Mouse (Mus musculus) heart, embryonic 10.5 days (tissue): ENCODE data around the gene T. TPM values are rescaled to one million over a fixed set of nuclear protein-coding genes. Genes with fewer than 3 reads are reported as not detected.

Experiments
- DNase-seq: peaks from one replicate; pipeline ENCODE4 v3.0.0-alpha.2; 2017; ENCODE audit warnings: low spot score
- H3K27ac ChIP-seq: fragments of 300-500 bp; sonication (generic); 2 replicates; pipeline ENCODE4 v1.5.1; 2016; ENCODE audit warnings: mild to moderate bottlenecking
- H3K27me3 ChIP-seq: fragments of 300-500 bp; sonication (generic); 2 replicates; pipeline ENCODE4 v1.6.1; 2016; ENCODE audit warnings: mild to moderate bottlenecking; ENCODE audit not compliant: poor library complexity, insufficient read depth, severe bottlenecking
- H3K36me3 ChIP-seq: fragments of 300-500 bp; sonication (generic); 2 replicates; pipeline ENCODE4 v1.6.1; 2016; ENCODE audit warnings: mild to moderate bottlenecking, moderate library complexity
- H3K4me1 ChIP-seq: fragments of 300-500 bp; sonication (generic); 2 replicates; pipeline ENCODE4 v1.6.1; 2016; ENCODE audit warnings: mild to moderate bottlenecking
- H3K4me3 ChIP-seq: fragments of 300-500 bp; sonication (generic); 2 replicates; pipeline ENCODE4 v1.5.1; 2016; ENCODE audit warnings: mild to moderate bottlenecking, moderate library complexity
- H3K9me3 ChIP-seq: fragments of 300-500 bp; sonication (generic); 2 replicates; pipeline ENCODE4 v1.6.1; 2016; ENCODE audit warnings: mild to moderate bottlenecking, moderate library complexity
- whole genome bisulfite sequencing: fragments of 180-500 bp; shearing (Covaris S2); methylation state at CpG from one replicate; pipeline ENCODE4 v1.1.7; 2016; 5-methylcytosine and 5-hydroxymethylcytosine counted together
- polyA plus RNA-seq: library from polyadenylated mRNA; unstranded; fragments of >200 nt; fragmentation: Nextera tagmentation; extraction: Ambion mirVana; gene quantifications from 2 replicates; pipeline ENCODE4 v1.2.1, GENCODE M21; 2016

The T gene
- polyA plus RNA-seq, 1 experiment from 2014 or later: 0.29 TPM

DNA sequence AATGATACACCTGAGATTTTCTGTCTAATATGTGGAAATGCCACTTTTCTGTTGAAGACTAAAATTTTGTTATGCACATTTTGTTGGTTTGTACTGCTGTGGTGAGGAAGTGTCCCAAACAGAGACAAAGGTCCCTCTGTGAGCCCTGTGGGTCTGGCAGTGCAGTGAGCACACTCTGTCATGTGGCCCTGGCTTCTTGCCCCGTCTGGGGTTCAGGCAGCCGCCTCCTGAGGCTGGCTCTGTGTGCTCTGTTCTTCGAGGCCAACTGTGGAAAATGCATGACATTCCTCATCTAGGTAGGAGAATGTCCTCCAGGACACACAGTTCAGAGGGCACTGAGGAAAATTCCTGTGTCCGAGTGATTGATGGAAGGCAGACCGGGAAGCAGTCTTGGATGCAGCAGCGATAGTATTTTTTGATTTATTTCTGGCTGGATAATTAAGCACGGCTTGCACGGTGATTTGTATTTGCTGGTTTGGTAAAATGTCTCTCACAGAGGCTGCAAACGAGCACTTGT, 13.5 kb downstream of the T start:
- DNase-seq: no peak
- Histone ChIP-seq H3K9me3 (no peaks in the 10 kb centered on the region), H3K4me3 (no peak overlapping the region), H3K27me3 (no peaks in the 10 kb centered on the region; the same call in 1 of the 2 replicates), H3K36me3 (no peaks in the 10 kb centered on the region), H3K27ac (no peak overlapping the region), H3K4me1 (no peaks in the 10 kb centered on the region)
- WGBS: 39% methylated on average over 9 of the region's 9 CpGs

DNA sequence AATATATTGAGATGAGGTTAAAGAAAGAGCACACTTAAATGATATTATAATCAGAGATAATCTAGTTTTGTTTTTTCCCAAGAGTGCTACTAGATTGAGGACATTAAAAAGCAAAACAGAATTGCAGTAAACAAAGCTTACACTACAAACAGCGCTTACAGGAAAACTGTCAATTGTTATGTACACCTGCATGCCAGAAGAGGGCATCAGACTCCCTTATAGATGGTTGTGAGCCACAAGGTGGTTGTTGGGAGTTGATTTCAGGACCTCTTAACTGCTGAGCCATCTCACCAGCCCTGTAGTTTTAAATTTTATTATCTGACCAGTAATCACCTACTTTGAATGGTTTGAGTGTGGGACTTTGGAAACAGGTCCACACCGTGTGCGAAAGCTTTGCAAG, 14.1 kb downstream of the T start:
- Histone ChIP-seq H3K9me3 (no peaks in the 10 kb centered on the region), H3K4me1 (no peaks in the 10 kb centered on the region), H3K27me3 (no peaks in the 10 kb centered on the region; the same call in 1 of the 2 replicates), H3K27ac (no peak overlapping the region), H3K4me3 (no peak overlapping the region), H3K36me3 (no peaks in the 10 kb centered on the region)
- DNase-seq: no peak
- WGBS: 71% methylated on average over 3 of the region's 3 CpGs

DNA sequence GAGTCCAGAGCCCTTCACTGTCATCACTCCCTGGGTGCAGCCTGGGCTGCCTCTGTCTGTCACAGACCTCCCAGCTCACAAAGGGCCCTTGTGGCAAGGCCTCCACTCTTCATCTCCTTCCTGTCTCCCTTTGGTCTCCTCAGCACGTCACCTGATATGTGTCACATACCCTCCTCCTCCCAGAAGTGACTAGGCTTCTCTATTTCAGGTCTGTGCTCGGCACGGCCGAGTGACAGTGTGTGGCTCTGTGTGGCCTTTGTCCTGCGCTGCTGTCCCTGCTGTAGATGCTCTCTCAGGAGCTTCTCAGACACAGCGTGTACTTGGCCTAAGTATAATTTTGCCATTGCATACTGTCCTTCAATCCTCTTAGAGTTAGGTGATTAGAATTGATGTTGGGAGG, 21.0 kb downstream of the T start:
- DNase-seq: no peak
- H3K27me3 ChIP-seq: peaks cover 8% of the 10 kb centered on the region; the same call in 1 of the 2 replicates
- no peak overlapping the region for H3K4me3 ChIP-seq
- H3K36me3 ChIP-seq: no peaks in the 10 kb centered on the region
- peaks cover 15% of the 10 kb centered on the region; the same call in 1 of the 2 replicates for H3K4me1 ChIP-seq
- H3K9me3 ChIP-seq: no peaks in the 10 kb centered on the region
- 0 out of 2 replicates have a peak overlapping the region, but pooled peaks have one; percentile 16 for H3K27ac ChIP-seq
- 41% methylated on average over 6 of the region's 6 CpGs for WGBS

DNA sequence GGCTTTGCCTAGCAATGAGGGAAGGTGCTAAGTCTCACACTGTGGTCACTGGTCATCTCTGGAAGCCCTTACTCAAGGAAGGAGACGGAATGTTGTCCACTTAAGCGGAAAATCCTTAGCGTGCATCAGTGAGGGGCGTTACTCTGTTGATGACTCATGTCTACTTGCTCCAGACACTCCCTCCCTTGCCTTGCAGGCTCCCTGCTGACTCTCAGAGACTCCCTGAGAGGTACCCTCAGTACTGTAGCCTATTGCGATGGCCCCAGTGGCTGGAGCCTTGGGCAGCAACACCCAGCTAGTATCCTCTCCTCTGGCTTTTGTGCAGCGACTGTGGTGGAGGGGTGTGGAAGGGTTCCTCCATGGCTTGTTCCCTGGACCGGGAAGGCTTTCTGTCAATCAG, 21.4 kb downstream of the T start:
- no peaks in the 10 kb centered on the region for H3K36me3 ChIP-seq
- H3K27me3 ChIP-seq: peaks cover 12% of the 10 kb centered on the region; the same call in 1 of the 2 replicates
- H3K4me3 ChIP-seq: no peak overlapping the region
- 52% methylated on average over 7 of the region's 7 CpGs for WGBS
- H3K9me3 ChIP-seq: no peaks in the 10 kb centered on the region
- 0 out of 2 replicates have a peak overlapping the region, but pooled peaks have one; percentile 16 for H3K27ac ChIP-seq
- peaks cover 15% of the 10 kb centered on the region; the same call in 1 of the 2 replicates for H3K4me1 ChIP-seq
- no peak for DNase-seq

DNA sequence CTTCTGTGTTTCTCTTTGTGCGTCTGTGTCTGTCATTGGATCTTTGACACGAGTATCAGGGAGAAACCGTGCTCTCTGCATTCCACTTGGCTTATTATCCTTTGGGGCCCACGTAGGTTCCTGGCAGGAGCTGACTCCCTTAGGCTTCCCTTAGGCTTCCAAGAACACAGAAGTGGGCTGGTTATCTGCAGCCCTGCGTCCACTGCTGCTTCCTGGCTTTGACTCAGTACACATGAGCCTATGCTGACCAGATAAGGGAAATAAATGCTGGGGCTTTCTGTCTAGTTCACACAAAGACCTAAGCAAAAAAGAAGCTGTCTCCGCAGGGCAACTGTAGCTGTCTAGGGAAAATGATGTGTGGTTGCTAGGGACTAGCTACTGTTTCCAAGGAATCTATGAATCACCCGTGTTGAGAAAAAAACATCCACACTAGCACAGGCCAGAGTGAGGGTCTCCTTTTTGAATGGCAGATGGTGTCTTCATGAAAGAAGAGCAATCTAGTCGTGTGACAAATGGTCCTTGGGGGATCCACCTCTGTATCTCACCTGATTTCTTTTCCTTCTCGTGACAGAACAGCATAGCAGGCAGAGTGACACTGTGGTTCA, 22.7 kb downstream of the T start:
- Histone ChIP-seq H3K9me3 (no peaks in the 10 kb centered on the region), H3K4me1 (peaks cover 15% of the 10 kb centered on the region; the same call in 1 of the 2 replicates), H3K27ac (no peak overlapping the region), H3K36me3 (no peaks in the 10 kb centered on the region), H3K27me3 (peaks cover 15% of the 10 kb centered on the region; the same call in 1 of the 2 replicates), H3K4me3 (no peak overlapping the region)
- DNase-seq: no peak
- WGBS: 33% methylated on average over 9 of the region's 9 CpGs

DNA sequence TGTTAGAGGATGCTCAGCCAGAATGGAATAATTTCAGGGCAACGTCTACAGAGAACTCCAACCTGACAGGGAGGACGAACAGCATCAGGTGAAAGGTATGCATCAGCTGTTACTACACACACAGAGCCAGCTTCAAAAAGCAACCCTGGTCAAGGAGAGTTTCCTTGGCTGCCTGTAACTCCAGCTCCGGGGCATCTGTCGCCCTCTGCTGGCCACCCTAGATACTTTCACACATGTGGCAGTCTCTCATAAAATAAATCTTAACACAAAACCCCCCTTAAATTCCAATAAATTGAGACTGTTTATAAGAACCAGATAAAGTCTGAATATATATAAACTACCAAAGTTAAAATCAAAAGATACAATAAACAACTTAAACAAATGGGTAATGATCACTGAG, 27.3 kb downstream of the T start:
- no peak for DNase-seq
- no peak overlapping the region for H3K4me3 ChIP-seq
- H3K9me3 ChIP-seq: no peaks in the 10 kb centered on the region
- no peaks in the 10 kb centered on the region for H3K36me3 ChIP-seq
- 6% methylated on average over 4 of the region's 4 CpGs for WGBS
- peaks cover 44% of the 10 kb centered on the region for H3K27me3 ChIP-seq
- no peak overlapping the region for H3K27ac ChIP-seq
- peaks cover 6% of the 10 kb centered on the region; the same call in 1 of the 2 replicates for H3K4me1 ChIP-seq

DNA sequence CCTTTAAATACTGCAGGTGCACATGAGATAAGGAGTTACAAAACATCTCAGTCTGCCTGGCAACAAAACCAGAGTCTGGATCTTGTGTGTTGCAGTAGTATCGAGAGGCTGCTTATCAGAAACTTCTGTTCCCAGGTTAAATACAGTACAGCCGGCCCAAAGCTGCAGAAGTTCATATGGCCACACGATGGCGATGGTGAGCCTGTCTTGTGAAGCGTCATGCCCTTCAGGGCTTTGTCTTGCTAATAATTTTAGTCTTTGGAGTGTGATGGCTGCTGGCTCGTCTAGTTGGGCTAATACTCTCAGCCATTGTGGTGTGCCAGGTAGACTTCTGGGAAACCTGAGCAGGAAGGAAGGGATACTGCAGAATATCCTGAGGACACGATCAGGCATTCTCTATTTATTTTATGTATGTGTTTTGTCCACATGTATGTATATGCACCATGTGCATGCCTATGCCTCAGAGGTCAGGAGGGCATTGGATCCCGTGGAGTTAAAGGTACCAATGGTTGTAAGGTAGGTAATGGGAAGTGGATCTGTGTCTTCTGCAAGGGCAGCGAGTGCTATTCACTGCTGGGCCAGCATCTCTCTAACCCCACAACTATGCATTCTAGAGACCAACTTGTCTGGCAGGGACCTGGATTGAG, 29.4 kb downstream of the T start:
- Histone ChIP-seq H3K27me3 (peaks cover 59% of the 10 kb centered on the region), H3K27ac (no peak overlapping the region), H3K4me1 (no peaks in the 10 kb centered on the region), H3K9me3 (no peaks in the 10 kb centered on the region), H3K4me3 (no peak overlapping the region), H3K36me3 (no peaks in the 10 kb centered on the region)
- WGBS: 22% methylated on average over 9 of the region's 9 CpGs
- DNase-seq: no peak

DNA sequence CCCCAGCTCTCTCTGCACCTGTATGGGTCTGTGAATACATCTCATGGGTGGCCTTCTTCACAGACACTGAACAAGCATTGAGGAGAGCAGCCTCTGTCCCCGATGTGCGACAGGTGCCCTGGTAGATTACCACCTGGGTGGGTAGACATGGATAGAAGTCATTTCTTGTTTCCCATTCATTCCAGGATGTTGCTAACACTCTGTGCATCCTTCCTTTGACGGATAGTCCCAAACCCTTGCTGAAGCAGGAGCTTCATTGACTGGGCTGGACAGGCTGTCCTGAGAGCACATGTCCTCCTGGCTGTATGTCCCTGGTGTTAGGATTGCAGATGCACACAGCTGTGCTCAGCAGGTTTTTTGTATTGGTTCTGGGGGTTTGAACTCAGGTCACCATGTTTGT, 33.5 kb downstream of the T start:
- H3K36me3 ChIP-seq: no peaks in the 10 kb centered on the region
- H3K4me1 ChIP-seq: no peaks in the 10 kb centered on the region
- H3K9me3 ChIP-seq: no peaks in the 10 kb centered on the region
- H3K27ac ChIP-seq: no peak overlapping the region
- DNase-seq: peak; percentile 53
- no peak overlapping the region for H3K4me3 ChIP-seq
- peaks cover 72% of the 10 kb centered on the region for H3K27me3 ChIP-seq
- WGBS: 74% methylated on average over 3 of the region's 3 CpGs

DNA sequence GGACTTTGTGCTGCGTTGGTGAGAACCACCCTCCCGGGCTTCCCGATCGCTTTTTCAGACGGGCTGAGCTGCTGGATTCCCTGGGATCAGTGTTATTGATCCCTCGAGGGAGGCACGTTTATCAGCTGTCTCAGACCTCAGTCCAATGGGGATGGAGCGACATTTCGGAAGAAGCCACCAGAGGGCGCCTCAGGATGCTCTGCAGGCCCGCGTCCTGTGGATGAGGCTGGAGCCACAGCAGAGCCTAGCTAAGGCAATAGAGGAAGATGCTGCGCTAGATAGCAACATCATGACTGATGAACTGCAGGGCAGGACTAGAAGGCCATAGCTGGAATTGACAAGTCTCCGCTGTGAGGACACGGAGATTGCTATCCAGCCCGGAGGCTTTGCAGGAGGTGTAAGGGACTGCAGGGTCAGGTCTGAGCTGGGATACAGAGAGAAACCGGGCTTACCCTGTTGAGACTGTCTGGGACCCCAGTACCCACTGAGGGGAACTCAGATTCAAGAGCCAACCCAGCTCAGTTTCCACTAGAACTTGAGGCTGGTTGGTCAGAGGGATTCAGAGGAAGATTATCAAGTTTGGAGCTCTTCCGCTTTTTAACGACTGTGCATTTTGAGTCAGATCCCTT, 34.6 kb downstream of the T start:
- H3K27ac ChIP-seq: no peak overlapping the region
- peak; percentile 79 for DNase-seq
- WGBS: 14% methylated on average over 19 of the region's 19 CpGs
- H3K9me3 ChIP-seq: no peaks in the 10 kb centered on the region
- peaks cover 69% of the 10 kb centered on the region for H3K27me3 ChIP-seq
- H3K36me3 ChIP-seq: no peaks in the 10 kb centered on the region
- no peak overlapping the region for H3K4me3 ChIP-seq
- no peaks in the 10 kb centered on the region for H3K4me1 ChIP-seq

DNA sequence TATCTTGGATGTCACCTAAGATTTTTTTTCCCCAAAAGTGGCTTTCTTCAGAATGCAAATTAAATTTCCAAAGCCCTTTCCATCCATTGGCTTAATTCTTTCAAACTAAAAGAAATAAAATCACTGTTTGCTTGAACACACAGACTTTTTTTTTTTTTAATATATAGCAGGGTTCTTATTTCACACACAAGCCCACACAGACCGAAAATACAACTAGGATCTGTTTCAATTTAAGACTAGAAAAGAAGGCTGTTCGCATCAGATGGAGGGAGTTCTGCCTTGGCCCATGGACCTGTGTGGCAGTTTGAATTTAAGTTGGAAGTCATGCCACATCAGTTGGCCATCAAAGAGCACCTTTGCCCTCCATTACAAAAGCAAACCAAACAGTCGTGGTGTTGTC, 44.3 kb downstream of the T start:
- WGBS: 75% methylated on average over 3 of the region's 3 CpGs
- H3K36me3 ChIP-seq: no peaks in the 10 kb centered on the region
- H3K27ac ChIP-seq: no peak overlapping the region
- H3K4me1 ChIP-seq: no peaks in the 10 kb centered on the region
- no peak for DNase-seq
- no peaks in the 10 kb centered on the region; the same call in 1 of the 2 replicates for H3K27me3 ChIP-seq
- H3K9me3 ChIP-seq: no peaks in the 10 kb centered on the region
- no peak overlapping the region for H3K4me3 ChIP-seq

DNA sequence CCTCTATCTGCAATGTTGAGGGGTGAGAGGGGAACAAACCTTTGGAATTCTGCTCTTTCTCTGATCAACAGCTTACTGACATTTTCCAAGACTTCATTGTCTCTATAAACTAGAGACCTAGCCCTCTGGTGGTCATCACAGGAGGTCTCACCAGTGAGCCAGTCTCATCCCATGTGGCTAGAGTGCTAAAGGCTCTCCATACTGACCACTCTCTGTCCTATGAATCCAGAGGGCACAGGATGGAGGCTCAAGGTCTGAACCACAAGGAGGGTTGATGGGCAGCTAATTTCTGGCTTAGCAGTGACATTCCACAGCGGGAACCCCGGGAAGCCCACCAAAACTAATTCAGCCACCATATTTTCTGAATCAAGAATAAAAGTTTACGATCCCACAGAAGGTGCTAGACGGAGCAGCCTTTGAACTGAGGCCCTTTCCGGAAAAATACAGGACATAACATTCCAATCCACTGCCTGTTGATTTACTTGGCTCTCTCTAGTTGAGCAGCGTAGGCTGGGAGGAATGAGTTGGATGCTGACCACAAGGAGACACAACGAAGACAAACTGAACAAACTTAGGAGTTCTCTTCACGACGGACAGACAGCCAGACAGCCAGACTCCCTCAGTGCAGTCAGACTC, 45.4 kb downstream of the T start:
- H3K36me3 ChIP-seq: no peaks in the 10 kb centered on the region
- WGBS: 84% methylated on average over 9 of the region's 9 CpGs
- H3K4me3 ChIP-seq: no peak overlapping the region
- no peaks in the 10 kb centered on the region for H3K4me1 ChIP-seq
- H3K9me3 ChIP-seq: no peaks in the 10 kb centered on the region
- no peak for DNase-seq
- no peak overlapping the region for H3K27ac ChIP-seq
- no peaks in the 10 kb centered on the region; the same call in 1 of the 2 replicates for H3K27me3 ChIP-seq

DNA sequence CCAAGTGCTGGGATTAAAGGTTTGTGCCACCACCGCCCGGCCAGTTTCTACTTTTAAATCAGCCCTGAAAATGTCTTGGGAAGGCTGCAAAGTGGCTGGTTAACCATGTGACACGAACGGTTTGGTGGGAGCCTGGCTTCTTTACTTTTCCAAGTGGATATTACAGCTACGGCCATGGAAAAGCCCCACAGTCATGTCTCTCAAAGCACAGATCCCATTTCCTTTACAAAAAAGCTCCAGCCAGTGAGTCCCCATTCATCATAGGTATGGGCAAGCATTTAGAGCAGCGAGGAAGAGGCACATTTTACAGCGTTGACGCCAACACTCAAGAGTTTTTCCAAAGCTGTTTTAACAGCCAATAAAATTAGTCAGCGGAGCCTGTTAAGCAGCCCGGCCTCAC, 47.6 kb downstream of the T start:
- Histone ChIP-seq H3K4me1 (no peaks in the 10 kb centered on the region), H3K27ac (no peak overlapping the region), H3K27me3 (peaks cover 3% of the 10 kb centered on the region; the same call in 1 of the 2 replicates), H3K36me3 (no peaks in the 10 kb centered on the region), H3K9me3 (no peaks in the 10 kb centered on the region), H3K4me3 (no peak overlapping the region)
- 85% methylated on average over 10 of the region's 10 CpGs for WGBS
- DNase-seq: no peak

DNA sequence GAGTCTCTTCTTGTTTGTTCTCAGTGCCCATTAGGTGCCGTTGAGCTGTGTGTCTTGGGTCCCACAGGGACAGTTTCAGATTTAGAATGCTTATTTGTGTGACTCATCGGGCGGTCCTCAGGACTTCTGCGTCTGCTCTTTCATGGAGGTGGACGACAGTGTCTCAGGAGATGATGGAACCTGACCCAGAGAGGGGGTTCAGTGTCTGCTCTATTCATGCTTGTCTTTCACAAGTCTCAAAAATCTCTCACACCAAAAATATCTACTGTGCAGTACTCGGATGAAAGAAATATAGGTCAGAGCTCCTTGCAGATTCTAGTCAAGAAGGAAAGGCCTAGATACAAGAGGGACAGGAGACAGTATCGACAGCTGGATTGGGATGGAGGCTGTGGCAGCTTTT, 48.7 kb downstream of the T start:
- Histone ChIP-seq H3K4me1 (no peaks in the 10 kb centered on the region), H3K4me3 (no peak overlapping the region), H3K27me3 (peaks cover 7% of the 10 kb centered on the region; the same call in 1 of the 2 replicates), H3K27ac (no peak overlapping the region), H3K36me3 (no peaks in the 10 kb centered on the region), H3K9me3 (no peaks in the 10 kb centered on the region)
- WGBS: 80% methylated on average over 7 of the region's 7 CpGs
- DNase-seq: no peak
